Mouse (Mus musculus) heart, adult 2 months (tissue): ENCODE results near the gene Acox1.

Experiments used
- CTCF ChIP-seq: fragments of 200-600 bp; IDR thresholded peaks from 2 replicates; pipeline ENCODE4 v1.8.1; 2022; ENCODE audit warnings: antibody characterized with exemption, mild to moderate bottlenecking, moderate library complexity
- POLR2A ChIP-seq: fragments of 200-500 bp; IDR thresholded peaks from 2 replicates; pipeline ENCODE4 v1.6.1; 2011; ENCODE audit warnings: mild to moderate bottlenecking, low read depth, low read length, control low read depth; ENCODE audit not compliant: insufficient read depth

GRCm38 (mm10) chr11:116206678-116207077 lies 7.8 kb upstream of the Acox1 start:
- TF ChIP-seq CTCF (no peak), POLR2A (no peak)
